Comparison of ENCODE assay signal across 26 mouse cellular contexts in genomic region chr10:4398058-4398457, GRCm38 (mm10).
"Had no signal": no experiment of that assay in that cellular context is flagged by ENCODE, and none has a peak within 500 bp of the region (broad histone marks: within the 10 kb centered on the region; RNA-seq: fewer than 3 reads in every experiment).

No protein-coding gene starts in this region.

- H3K4me2 ChIP-seq: heart, embryonic 11.5 days; heart, embryonic 13.5 days; heart, embryonic 15.5 days; hindbrain, embryonic 13.5 days; hindbrain, embryonic 15.5 days; kidney, embryonic 15.5 days; limb, embryonic 13.5 days; limb, embryonic 15.5 days; liver, embryonic 12.5 days had no signal

- ATAC-seq: hindbrain, postnatal 0 days; intestine, embryonic 16.5 days; liver, embryonic 12.5 days had no signal

- H3K9ac ChIP-seq: heart, embryonic 13.5 days; heart, embryonic 15.5 days; hindbrain, embryonic 13.5 days; hindbrain, embryonic 15.5 days; kidney, embryonic 15.5 days; limb, embryonic 13.5 days; limb, embryonic 15.5 days; liver, embryonic 12.5 days; liver, embryonic 14.5 days had no signal

- H3K27me3 ChIP-seq: heart, embryonic 13.5 days; heart, embryonic 15.5 days; hindbrain, embryonic 13.5 days; hindbrain, embryonic 15.5 days; kidney, embryonic 15.5 days; limb, embryonic 13.5 days; limb, embryonic 15.5 days; liver, embryonic 12.5 days had no signal

- H3K9me3 ChIP-seq: heart, embryonic 13.5 days; heart, embryonic 15.5 days; hindbrain, embryonic 13.5 days; hindbrain, embryonic 15.5 days; kidney, embryonic 15.5 days; limb, embryonic 13.5 days; limb, embryonic 15.5 days; liver, embryonic 12.5 days had no signal

- H3K4me3 ChIP-seq: heart, embryonic 13.5 days; heart, embryonic 15.5 days; hindbrain, embryonic 13.5 days; hindbrain, embryonic 15.5 days; kidney, embryonic 15.5 days; limb, embryonic 13.5 days; limb, embryonic 15.5 days; liver, embryonic 12.5 days had no signal

- H3K4me1 ChIP-seq: limb, embryonic 13.5 days; limb, embryonic 15.5 days had no signal

- H3K27ac ChIP-seq: heart, embryonic 13.5 days; heart, embryonic 15.5 days; hindbrain, embryonic 13.5 days; hindbrain, embryonic 15.5 days; hindbrain, postnatal 0 days; kidney, embryonic 15.5 days; kidney, postnatal 0 days; limb, embryonic 13.5 days; limb, embryonic 15.5 days; liver, embryonic 12.5 days; liver, embryonic 14.5 days had no signal

- DNase-seq: gastrocnemius, postnatal 14 days; gastrocnemius, postnatal 36 days; heart, adult 18-20 months; heart, postnatal 14 days; heart, postnatal 36 days; kidney, adult 11 months; kidney, adult 2 months; kidney, adult 9 months; kidney, postnatal 14 days; kidney, postnatal 36 days; layer of hippocampus, adult 9-11 months; layer of hippocampus, postnatal 36 days; left cerebral cortex, postnatal 4 days had no signal
